Mouse (Mus musculus): ENCODE results near the gene AI597479. TPM values are rescaled to one million over a fixed set of nuclear protein-coding genes. Genes with fewer than 3 reads are reported as not detected.

Gene AI597479
- polyA plus RNA-seq, 1 experiment: 21.8 TPM

GRCm38 (mm10) chr1:43137334-43137733 lies 38.8 kb downstream of the AI597479 start:
- Histone ChIP-seq H3K4me1 (ENCODE audit: control insufficient read depth, insufficient read depth, low read length) (peaks cover 18% of the 10 kb centered on the region), H3K4me3 (ENCODE audit: insufficient read depth, low read length) (no peak overlapping the region), H3K27ac (ENCODE audit: insufficient read depth, low read length) (no peak overlapping the region)
- no peak for TF ChIP-seq CTCF (IDR thresholded peaks at IDR 0.05; ENCODE audit: extremely low read depth, insufficient read depth, low read length)

- peaks cover 18% of the 10 kb centered on the region for H3K4me1 ChIP-seq (ENCODE audit: control insufficient read depth, insufficient read depth, low read length)
- H3K27ac ChIP-seq (ENCODE audit: insufficient read depth, low read length): peak overlapping the region; percentile 70; the same call in 1 of the 2 replicates
- TF ChIP-seq POLR2A (IDR thresholded peaks at IDR 0.05; ENCODE audit: extremely low read depth, insufficient read depth, low read length) (no peak), CTCF (IDR thresholded peaks at IDR 0.05; ENCODE audit: extremely low read depth, insufficient read depth, low read length) (peak; percentile 25; the same call in 1 of the 2 replicates)
- no peak overlapping the region for H3K4me3 ChIP-seq (ENCODE audit: insufficient read depth, low read length)
Measured at GRCm38 (mm10) chr1:43138268-43138812, 39.8 kb downstream of the AI597479 start.

GRCm38 (mm10) chr1:43139587-43140266 lies 41.2 kb downstream of the AI597479 start:
- TF ChIP-seq POLR2A (IDR thresholded peaks at IDR 0.05; ENCODE audit: extremely low read depth, insufficient read depth, low read length): no peak
- TF ChIP-seq CTCF (IDR thresholded peaks at IDR 0.05; ENCODE audit: extremely low read depth, insufficient read depth, low read length): peak; percentile 97
- no peak overlapping the region for H3K4me3 ChIP-seq (ENCODE audit: insufficient read depth, low read length)
- H3K27ac ChIP-seq (ENCODE audit: insufficient read depth, low read length): no peak overlapping the region
- peaks cover 20% of the 10 kb centered on the region for H3K4me1 ChIP-seq (ENCODE audit: control insufficient read depth, insufficient read depth, low read length)

GRCm38 (mm10) chr1:43141555-43141961 lies 43.0 kb downstream of the AI597479 start:
- no peak overlapping the region for H3K4me3 ChIP-seq (ENCODE audit: insufficient read depth, low read length)
- TF ChIP-seq POLR2A (IDR thresholded peaks at IDR 0.05; ENCODE audit: extremely low read depth, insufficient read depth, low read length) (no peak), CTCF (IDR thresholded peaks at IDR 0.05; ENCODE audit: extremely low read depth, insufficient read depth, low read length) (no peak)
- H3K4me1 ChIP-seq (ENCODE audit: control insufficient read depth, insufficient read depth, low read length): peaks cover 18% of the 10 kb centered on the region
- no peak overlapping the region for H3K27ac ChIP-seq (ENCODE audit: insufficient read depth, low read length)

- H3K4me3 ChIP-seq (ENCODE audit: insufficient read depth, low read length): no peak overlapping the region
- no peak overlapping the region for H3K27ac ChIP-seq (ENCODE audit: insufficient read depth, low read length)
- TF ChIP-seq CTCF (IDR thresholded peaks at IDR 0.05; ENCODE audit: extremely low read depth, insufficient read depth, low read length) (no peak), POLR2A (IDR thresholded peaks at IDR 0.05; ENCODE audit: extremely low read depth, insufficient read depth, low read length) (no peak)
- peaks cover 15% of the 10 kb centered on the region for H3K4me1 ChIP-seq (ENCODE audit: control insufficient read depth, insufficient read depth, low read length)
Measured at GRCm38 (mm10) chr1:43142849-43143248, 44.3 kb downstream of the AI597479 start.

GRCm38 (mm10) chr1:43143284-43143683 lies 44.8 kb downstream of the AI597479 start:
- H3K4me1 ChIP-seq (ENCODE audit: control insufficient read depth, insufficient read depth, low read length): peaks cover 13% of the 10 kb centered on the region
- TF ChIP-seq CTCF (IDR thresholded peaks at IDR 0.05; ENCODE audit: extremely low read depth, insufficient read depth, low read length) (peak; percentile 52), POLR2A (IDR thresholded peaks at IDR 0.05; ENCODE audit: extremely low read depth, insufficient read depth, low read length) (no peak)

GRCm38 (mm10) chr1:43143791-43144190 lies 45.3 kb downstream of the AI597479 start:
- TF ChIP-seq POLR2A (IDR thresholded peaks at IDR 0.05; ENCODE audit: extremely low read depth, insufficient read depth, low read length) (no peak), CTCF (IDR thresholded peaks at IDR 0.05; ENCODE audit: extremely low read depth, insufficient read depth, low read length) (no peak)
- Histone ChIP-seq H3K27ac (ENCODE audit: insufficient read depth, low read length) (no peak overlapping the region), H3K4me3 (ENCODE audit: insufficient read depth, low read length) (no peak overlapping the region), H3K4me1 (ENCODE audit: control insufficient read depth, insufficient read depth, low read length) (peaks cover 12% of the 10 kb centered on the region)

More at GRCm38 (mm10) chr1:43143284-43143683, 44.8 kb downstream of the AI597479 start:
- H3K27ac ChIP-seq (ENCODE audit: insufficient read depth, low read length): no peak overlapping the region
- H3K4me3 ChIP-seq (ENCODE audit: insufficient read depth, low read length): no peak overlapping the region

- Histone ChIP-seq H3K4me1 (ENCODE audit: control insufficient read depth, insufficient read depth, low read length) (peaks cover 12% of the 10 kb centered on the region), H3K27ac (ENCODE audit: insufficient read depth, low read length) (no peak overlapping the region), H3K4me3 (ENCODE audit: insufficient read depth, low read length) (no peak overlapping the region)
- TF ChIP-seq POLR2A (IDR thresholded peaks at IDR 0.05; ENCODE audit: extremely low read depth, insufficient read depth, low read length) (no peak), CTCF (IDR thresholded peaks at IDR 0.05; ENCODE audit: extremely low read depth, insufficient read depth, low read length) (no peak)
Measured at GRCm38 (mm10) chr1:43144338-43144906, 45.9 kb downstream of the AI597479 start.

GRCm38 (mm10) chr1:43145388-43145787 lies 46.9 kb downstream of the AI597479 start:
- TF ChIP-seq POLR2A (IDR thresholded peaks at IDR 0.05; ENCODE audit: extremely low read depth, insufficient read depth, low read length) (no peak), CTCF (IDR thresholded peaks at IDR 0.05; ENCODE audit: extremely low read depth, insufficient read depth, low read length) (no peak)
- H3K4me3 ChIP-seq (ENCODE audit: insufficient read depth, low read length): no peak overlapping the region
- H3K27ac ChIP-seq (ENCODE audit: insufficient read depth, low read length): no peak overlapping the region

GRCm38 (mm10) chr1:43147474-43147873 lies 49.0 kb downstream of the AI597479 start:
- H3K4me1 ChIP-seq (ENCODE audit: control insufficient read depth, insufficient read depth, low read length): peaks cover 2% of the 10 kb centered on the region; the same call in 1 of the 2 replicates
- no peak for TF ChIP-seq CTCF (IDR thresholded peaks at IDR 0.05; ENCODE audit: extremely low read depth, insufficient read depth, low read length)
- TF ChIP-seq POLR2A (IDR thresholded peaks at IDR 0.05; ENCODE audit: extremely low read depth, insufficient read depth, low read length): no peak
- H3K4me3 ChIP-seq (ENCODE audit: insufficient read depth, low read length): no peak overlapping the region
- H3K27ac ChIP-seq (ENCODE audit: insufficient read depth, low read length): no peak overlapping the region

More at GRCm38 (mm10) chr1:43145388-43145787, 46.9 kb downstream of the AI597479 start:
- H3K4me1 ChIP-seq (ENCODE audit: control insufficient read depth, insufficient read depth, low read length): peaks cover 12% of the 10 kb centered on the region
